Mouse (Mus musculus): ENCODE data around the gene Trak2.

DNA sequence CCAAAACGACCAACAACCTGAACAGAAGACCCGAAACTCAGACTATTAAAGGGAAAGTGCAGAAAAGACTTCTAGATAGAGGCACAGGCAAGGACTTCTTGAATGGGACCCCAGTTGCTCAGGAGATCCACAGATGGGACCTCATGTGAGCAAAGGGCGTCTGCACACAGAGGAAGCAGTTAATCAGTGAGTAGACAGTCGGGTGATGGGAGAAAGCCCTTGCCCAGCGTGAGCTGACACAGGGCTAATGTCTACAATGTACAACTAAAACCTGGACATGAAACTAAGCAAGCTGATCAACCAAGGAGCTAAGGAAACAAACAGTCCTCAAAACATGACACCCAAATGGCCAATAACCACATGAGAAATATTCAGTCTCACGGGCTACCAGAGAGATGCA is 55.7 kb downstream of the Trak2 start:
- TF ChIP-seq POLR2A (IDR thresholded peaks at IDR 0.05; ENCODE audit: borderline replicate concordance, extremely low read depth, insufficient read depth, insufficient read length, poor library complexity, severe bottlenecking) (no peak), CTCF (IDR thresholded peaks at IDR 0.05; ENCODE audit: borderline replicate concordance, extremely low read depth, insufficient read depth, insufficient read length) (no peak)
